Mouse (Mus musculus) neural tube, embryonic 12.5 days (tissue): ENCODE results near the gene 1600015I10Rik. TPM values are rescaled to one million over a fixed set of nuclear protein-coding genes. Genes with fewer than 3 reads are reported as not detected.

Source experiments
- ATAC-seq: fragments of 200-750 bp; cut with Nextera tagmentation; 2 replicates; pipeline ENCODE4 v1.8.0; 2017; ENCODE audit warnings: low read depth, mild to moderate bottlenecking, moderate TSS enrichment, moderate library complexity; ENCODE audit not compliant: low FRiP score
- H3K27ac ChIP-seq: fragments of 300-500 bp; sonication (generic); 2 replicates; pipeline ENCODE4 v1.5.1; 2016
- H3K27me3 ChIP-seq: fragments of 300-500 bp; sonication (generic); replicated peaks from 2 replicates; pipeline ENCODE4 v1.6.1; 2016; ENCODE audit warnings: mild to moderate bottlenecking
- H3K36me3 ChIP-seq: fragments of 300-500 bp; sonication (generic); 2 replicates; pipeline ENCODE4 v1.6.1; 2016; ENCODE audit warnings: mild to moderate bottlenecking
- H3K4me1 ChIP-seq: fragments of 300-500 bp; sonication (generic); 2 replicates; pipeline ENCODE4 v1.6.1; 2016
- H3K4me2 ChIP-seq: fragments of 300-500 bp; sonication (generic); replicated peaks from 2 replicates; pipeline ENCODE4 v1.6.1; 2016; ENCODE audit warnings: mild to moderate bottlenecking
- H3K4me3 ChIP-seq: fragments of 300-500 bp; sonication (generic); 2 replicates; pipeline ENCODE4 v1.5.1; 2016
- H3K9ac ChIP-seq: fragments of 300-500 bp; sonication (generic); 2 replicates; pipeline ENCODE4 v1.6.1; 2016; ENCODE audit warnings: mild to moderate bottlenecking
- H3K9me3 ChIP-seq: fragments of 300-500 bp; sonication (generic); 2 replicates; pipeline ENCODE4 v1.6.1; 2016; ENCODE audit warnings: mild to moderate bottlenecking
- WGBS: fragments of 180-500 bp; shearing (Covaris S2); methylation state at CpG from one replicate; pipeline ENCODE4 v1.1.7; 2016; 5-methylcytosine and 5-hydroxymethylcytosine counted together
- polyA plus RNA-seq: library from polyadenylated mRNA; unstranded; fragments of >200 nt; fragmentation: Nextera tagmentation; extraction: Ambion mirVana; gene quantifications from 2 replicates; pipeline ENCODE4 v1.2.1, GENCODE M21; 2016

The 1600015I10Rik gene
- polyA plus RNA-seq, 1 experiment from 2014 or later, result not detected

- Histone ChIP-seq H3K9ac (no peak overlapping the region), H3K4me2 (no peak overlapping the region), H3K4me3 (no peak overlapping the region), H3K4me1 (no peaks in the 10 kb centered on the region), H3K27ac (no peak overlapping the region), H3K36me3 (no peaks in the 10 kb centered on the region), H3K9me3 (no peaks in the 10 kb centered on the region), H3K27me3 (no peaks in the 10 kb centered on the region)
- ATAC-seq, result no peak
- WGBS, result 63% methylated on average over 1 of the region's 1 CpGs
These were observed 49.9 kb downstream of the 1600015I10Rik start for GRCm38 (mm10) chr6:48979616-48980015.

GRCm38 (mm10) chr6:48982305-48982704 is 52.6 kb downstream of the 1600015I10Rik start:
- H3K4me3 ChIP-seq, result no peak overlapping the region
- H3K9ac ChIP-seq, result no peak overlapping the region
- H3K9me3 ChIP-seq, result no peaks in the 10 kb centered on the region
- ATAC-seq, result no peak
- H3K4me2 ChIP-seq, result no peak overlapping the region
- H3K27me3 ChIP-seq, result no peaks in the 10 kb centered on the region
- H3K36me3 ChIP-seq, result no peaks in the 10 kb centered on the region
- H3K4me1 ChIP-seq, result no peaks in the 10 kb centered on the region
- no peak overlapping the region for H3K27ac ChIP-seq
- WGBS, result 72% methylated on average over 3 of the region's 3 CpGs

Other genes with a start within 250 kb of the 1600015I10Rik start
- 3.1 and 4.3 TPM in 2 replicates for gene Gimap4, start 245.3 kb upstream of the 1600015I10Rik start, polyA plus RNA-seq
- gene Gimap6, start 221.7 kb upstream of the 1600015I10Rik start, polyA plus RNA-seq, result 9.6 and 11.4 TPM in 2 replicates
- gene Gm28053, start 211.3 kb upstream of the 1600015I10Rik start, polyA plus RNA-seq, result 0.70 TPM in 1 of 2 replicates, not detected in the other
- gene Gimap7, start 211.3 kb upstream of the 1600015I10Rik start, polyA plus RNA-seq, result not detected in 2 replicates
- gene Gimap1, start 190.8 kb upstream of the 1600015I10Rik start, polyA plus RNA-seq, result 6.0 and 8.3 TPM in 2 replicates
- gene Gimap5, start 183.7 kb upstream of the 1600015I10Rik start, polyA plus RNA-seq, result 1.4 and 1.8 TPM in 2 replicates
- gene Gimap3, start 159.0 kb upstream of the 1600015I10Rik start, polyA plus RNA-seq, result not detected in 2 replicates
- gene Tmem176a, start 89.0 kb upstream of the 1600015I10Rik start, polyA plus RNA-seq, result 19.3 and 21.2 TPM in 2 replicates
- gene Tmem176b, start 88.4 kb upstream of the 1600015I10Rik start, polyA plus RNA-seq, result 72.6 and 82.3 TPM in 2 replicates
- 0.19 TPM in 1 of 2 replicates, not detected in the other for gene Aoc1, start 57.0 kb upstream of the 1600015I10Rik start, polyA plus RNA-seq
- not detected in 2 replicates for gene Doxl2, start 45.1 kb downstream of the 1600015I10Rik start, polyA plus RNA-seq
- not detected in 2 replicates for gene Svs1, start 57.0 kb downstream of the 1600015I10Rik start, polyA plus RNA-seq
- gene Gpnmb, start 106.7 kb downstream of the 1600015I10Rik start, polyA plus RNA-seq, result 0.89 and 0.95 TPM in 2 replicates
- gene Malsu1, start 143.9 kb downstream of the 1600015I10Rik start, polyA plus RNA-seq, result 64.3 and 64.7 TPM in 2 replicates